11 mouse cellular contexts compared by ENCODE assay signal in the genomic region with DNA sequence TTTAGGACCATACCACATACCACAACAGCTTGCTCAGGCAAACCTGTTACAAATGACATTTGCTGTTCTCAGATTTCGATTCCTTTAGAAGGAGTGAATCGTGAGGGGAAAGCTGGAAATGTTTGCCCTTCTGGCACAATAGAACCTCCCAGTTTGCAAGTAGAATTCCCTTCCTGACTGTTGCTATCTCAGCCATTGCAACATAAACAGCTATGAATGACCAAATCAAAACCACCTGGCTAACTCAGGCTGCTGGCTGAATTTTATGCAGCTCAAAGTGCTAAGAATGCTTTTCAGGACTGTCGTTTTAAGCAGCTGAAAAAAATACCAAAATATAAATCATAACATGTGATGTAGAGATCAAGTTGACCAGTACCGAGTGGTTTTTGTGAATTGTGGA.
"Had no signal": no experiment of that assay in that cellular context is flagged by ENCODE, and none has a peak within 500 bp of the region (broad histone marks: within the 10 kb centered on the region; RNA-seq: fewer than 3 reads in every experiment).

No protein-coding gene starts in this region.

- H3K27ac ChIP-seq: layer of hippocampus, adult 2 months; liver, embryonic 13.5 days; midbrain, embryonic 12.5 days had no signal

- H3K27me3 ChIP-seq: midbrain, embryonic 12.5 days had no signal

- H3K4me2 ChIP-seq: liver, embryonic 13.5 days; midbrain, embryonic 12.5 days had no signal

- H3K4me3 ChIP-seq: layer of hippocampus, adult 2 months; liver, embryonic 13.5 days; midbrain, embryonic 12.5 days had no signal

- ATAC-seq: liver, postnatal 0 days; midbrain, embryonic 16.5 days had no signal

- H3K9me3 ChIP-seq: liver, embryonic 13.5 days; midbrain, embryonic 12.5 days had no signal

- DNase-seq: kidney, adult 18-20 months; kidney, postnatal 10 days; kidney, postnatal 4 days; liver; liver, embryonic 13.5 days; liver, postnatal 0 days; right cerebral cortex, postnatal 14 days; thymus, postnatal 36 days had no signal

- H3K36me3 ChIP-seq: midbrain, embryonic 12.5 days had no signal

- H3K9ac ChIP-seq: liver, embryonic 13.5 days; liver, postnatal 0 days; midbrain, embryonic 12.5 days had no signal
